Comparison of ENCODE assay signal across 8 mouse cellular contexts in the genomic region with DNA sequence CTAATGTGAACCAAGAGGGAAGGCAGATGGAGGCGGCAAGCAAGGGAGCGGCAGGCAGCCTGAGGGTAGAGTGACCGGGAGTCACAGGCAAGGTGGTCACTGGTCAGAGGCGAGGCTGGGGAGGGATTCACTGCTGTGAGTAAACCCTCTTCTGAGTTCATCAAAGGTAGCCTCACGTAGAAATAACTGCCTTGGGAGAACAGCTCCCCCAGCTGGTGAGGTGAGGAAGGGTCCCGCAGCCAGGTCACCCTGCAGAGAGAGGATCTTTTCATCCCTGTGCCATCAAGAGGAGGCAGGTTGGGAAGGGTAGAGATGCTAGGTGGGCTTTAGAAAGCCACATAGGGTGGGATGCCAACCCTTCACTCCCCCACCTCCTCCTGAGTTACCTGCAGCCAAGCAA. TPM values are rescaled to one million over a fixed set of nuclear protein-coding genes. Genes with fewer than 3 reads are reported as not detected.
DNase-seq lines count a peak whose midpoint lies in the region; ATAC-seq lines count a peak whose summit lies in the region.
"Had no signal": no experiment of that assay in that cellular context is flagged by ENCODE, and none has a peak within 500 bp of the region (broad histone marks: within the 10 kb centered on the region; RNA-seq: fewer than 3 reads in every experiment).

No protein-coding gene starts in this region.

- peak; percentile 53 for DNase-seq in neural tube, embryonic 11.5 days (ENCODE audit: low spot score)
- peak; percentile 47 for DNase-seq in Muller cell, postnatal 12 days (ENCODE audit: inconsistent ontology term)
- peak; percentile 48 for DNase-seq in embryo, embryonic 10 days (ENCODE audit: low spot score)
- peak; percentile 80 for DNase-seq in thymus, postnatal 4 days

- H3K27ac ChIP-seq in neural tube, embryonic 11.5 days (ENCODE audit: low read depth, low read length): no peak overlapping the region
- no peak overlapping the region for H3K27ac ChIP-seq in neural tube, embryonic 15.5 days (replicated peaks)
- no peak overlapping the region for H3K27ac ChIP-seq in kidney, embryonic 16.5 days (ENCODE audit: low read length)

- WGBS in neural tube, embryonic 11.5 days: 25% methylated on average over 5 of the region's 6 CpGs
- WGBS in neural tube, embryonic 15.5 days: 29% methylated on average over 6 of the region's 6 CpGs
- WGBS in kidney, embryonic 16.5 days: 23% methylated on average over 6 of the region's 6 CpGs

- ATAC-seq in neural tube, embryonic 11.5 days (ENCODE audit: insufficient read depth, low FRiP score, low TSS enrichment): no peak
- ATAC-seq in neural tube, embryonic 15.5 days (ENCODE audit: low FRiP score): no peak
- ATAC-seq in kidney, embryonic 16.5 days (ENCODE audit: low FRiP score, low TSS enrichment): 0 out of 2 replicates have a peak, but pooled peaks have one; percentile 20
- ATAC-seq in megakaryocyte, adult 5-6 weeks (ENCODE audit: poor library complexity, severe bottlenecking): peak; percentile 79

- no peaks in the 10 kb centered on the region for H3K27me3 ChIP-seq in neural tube, embryonic 11.5 days (ENCODE audit: control insufficient read depth, insufficient read depth, low read length)
- H3K27me3 ChIP-seq in neural tube, embryonic 15.5 days (replicated peaks): no peaks in the 10 kb centered on the region
- H3K27me3 ChIP-seq in kidney, embryonic 16.5 days (ENCODE audit: insufficient read depth, low read length): no peaks in the 10 kb centered on the region

- no peaks in the 10 kb centered on the region for H3K36me3 ChIP-seq in neural tube, embryonic 11.5 days (ENCODE audit: control insufficient read depth, insufficient read depth, low read length)
- H3K36me3 ChIP-seq in neural tube, embryonic 15.5 days: no peaks in the 10 kb centered on the region
- no peaks in the 10 kb centered on the region for H3K36me3 ChIP-seq in kidney, embryonic 16.5 days (ENCODE audit: insufficient read depth, low read length)

- H3K4me1 ChIP-seq in neural tube, embryonic 11.5 days (ENCODE audit: control insufficient read depth, insufficient read depth, low read length): no peaks in the 10 kb centered on the region
- no peaks in the 10 kb centered on the region for H3K4me1 ChIP-seq in neural tube, embryonic 15.5 days
- 0 out of 2 replicates have a peak, but pooled peaks cover 1% of the 10 kb centered on the region for H3K4me1 ChIP-seq in kidney, embryonic 16.5 days (ENCODE audit: insufficient read depth, low read length)

- no peak overlapping the region for H3K4me3 ChIP-seq in neural tube, embryonic 11.5 days (ENCODE audit: low read depth, low read length)
- no peak overlapping the region for H3K4me3 ChIP-seq in neural tube, embryonic 15.5 days (replicated peaks)
- no peak overlapping the region for H3K4me3 ChIP-seq in kidney, embryonic 16.5 days (ENCODE audit: low read length)
- H3K4me3 ChIP-seq: erythroblast, embryonic 14.5 days had no signal

- H3K9ac ChIP-seq in neural tube, embryonic 11.5 days (ENCODE audit: low read length): no peak overlapping the region
- H3K9ac ChIP-seq in neural tube, embryonic 15.5 days (replicated peaks): no peak overlapping the region
- no peak overlapping the region for H3K9ac ChIP-seq in kidney, embryonic 16.5 days (replicated peaks; ENCODE audit: low read length)

- H3K4me2 ChIP-seq in neural tube, embryonic 11.5 days (ENCODE audit: low read depth): no peak overlapping the region
- no peak overlapping the region for H3K4me2 ChIP-seq in neural tube, embryonic 15.5 days
- no peak overlapping the region for H3K4me2 ChIP-seq in kidney, embryonic 16.5 days (replicated peaks; ENCODE audit: low read depth, low read length)

- H3K9me3 ChIP-seq in neural tube, embryonic 11.5 days (ENCODE audit: control insufficient read depth, low read length): no peaks in the 10 kb centered on the region
- no peaks in the 10 kb centered on the region for H3K9me3 ChIP-seq in neural tube, embryonic 15.5 days (replicated peaks)
- H3K9me3 ChIP-seq in kidney, embryonic 16.5 days (ENCODE audit: low read length): no peaks in the 10 kb centered on the region

RNA-seq across cellular contexts. Expression of a gene that starts 4.7 kb away (rescaled TPM):
- polyA plus RNA-seq in neural tube, embryonic 11.5 days (2014; fragmentation: Nextera tagmentation; extraction: Ambion mirVana): not detected in 2 replicates
- not detected in 2 replicates for polyA plus RNA-seq in neural tube, embryonic 15.5 days (2015; fragmentation: Nextera tagmentation; extraction: Ambion mirVana)
- polyA plus RNA-seq in kidney, embryonic 16.5 days (2015; fragmentation: Nextera tagmentation; extraction: Ambion mirVana): 0.13 TPM in 1 of 2 replicates, not detected in the other
- not detected in 2 replicates for total RNA-seq in megakaryocyte, adult 5-6 weeks (2015)
- not detected in 2 replicates for total RNA-seq in megakaryocyte, adult 5-6 weeks (2017)
- polyA plus RNA-seq: erythroblast, embryonic 14.5 days had no signal

RNA-seq across cellular contexts. Expression of a gene that starts 50.3 kb away (rescaled TPM):
- polyA plus RNA-seq in neural tube, embryonic 11.5 days (2014; fragmentation: Nextera tagmentation; extraction: Ambion mirVana): 11.5 and 11.8 TPM in 2 replicates
- 35.3 and 45.3 TPM in 2 replicates for polyA plus RNA-seq in neural tube, embryonic 15.5 days (2015; fragmentation: Nextera tagmentation; extraction: Ambion mirVana)
- 2.3 and 2.5 TPM in 2 replicates for polyA plus RNA-seq in kidney, embryonic 16.5 days (2015; fragmentation: Nextera tagmentation; extraction: Ambion mirVana)
- total RNA-seq in megakaryocyte, adult 5-6 weeks (2015): not detected in 2 replicates
- total RNA-seq in megakaryocyte, adult 5-6 weeks (2017): not detected in 2 replicates
- polyA plus RNA-seq: erythroblast, embryonic 14.5 days had no signal

Comparison
In these comparisons a context has a peak if more than half of its experiments do, and no peak if none do; other contexts are left out.
1. ATAC-seq: peak in kidney, embryonic 16.5 days (single experiment) and megakaryocyte, adult 5-6 weeks (single experiment); none in neural tube, embryonic 11.5 days (single experiment) and neural tube, embryonic 15.5 days (single experiment).
2. Peak in every context shown above with its lines, with median percentiles within 50 percentile points of each other: DNase-seq.